Mouse (Mus musculus) midbrain, embryonic 12.5 days (tissue): ENCODE data around the gene Elavl1. TPM values are rescaled to one million over a fixed set of nuclear protein-coding genes. Genes with fewer than 3 reads are reported as not detected.

Experiments
- ATAC-seq: fragments of 200-750 bp; cut with Nextera tagmentation; 2 replicates; pipeline ENCODE4 v1.8.0; 2017; ENCODE audit warnings: low read depth, moderate TSS enrichment, moderate library complexity; ENCODE audit not compliant: low FRiP score
- H3K27ac ChIP-seq: fragments of 300-500 bp; sonication (generic); replicated peaks from 2 replicates; pipeline ENCODE4 v1.5.1; 2016; ENCODE audit warnings: mild to moderate bottlenecking
- H3K27me3 ChIP-seq: fragments of 300-500 bp; sonication (generic); 2 replicates; pipeline ENCODE4 v1.6.1; 2016; ENCODE audit warnings: mild to moderate bottlenecking
- H3K36me3 ChIP-seq: fragments of 300-500 bp; sonication (generic); 2 replicates; pipeline ENCODE4 v1.6.1; 2016
- H3K4me1 ChIP-seq: fragments of 300-500 bp; sonication (generic); 2 replicates; pipeline ENCODE4 v1.6.1; 2016
- H3K4me2 ChIP-seq: fragments of 300-500 bp; sonication (generic); replicated peaks from 2 replicates; pipeline ENCODE4 v1.6.1; 2016; ENCODE audit warnings: mild to moderate bottlenecking, moderate library complexity
- H3K4me3 ChIP-seq: fragments of 300-500 bp; sonication (generic); 2 replicates; pipeline ENCODE4 v1.5.1; 2016; ENCODE audit warnings: mild to moderate bottlenecking
- H3K9ac ChIP-seq: fragments of 300-500 bp; sonication (generic); replicated peaks from 2 replicates; pipeline ENCODE4 v1.6.1; 2016; ENCODE audit warnings: mild to moderate bottlenecking, moderate library complexity
- H3K9me3 ChIP-seq: fragments of 300-500 bp; sonication (generic); 2 replicates; pipeline ENCODE4 v1.6.1; 2016; ENCODE audit warnings: mild to moderate bottlenecking
- WGBS: fragments of 180-500 bp; shearing (Covaris S2); methylation state at CpG from one replicate; pipeline ENCODE4 v1.1.7; 2016; 5-methylcytosine and 5-hydroxymethylcytosine counted together
- polyA plus RNA-seq: library from polyadenylated mRNA; unstranded; fragments of >200 nt; fragmentation: Nextera tagmentation; extraction: Ambion mirVana; gene quantifications from 2 replicates; pipeline ENCODE4 v1.2.1, GENCODE M21; 2016

The Elavl1 gene
- polyA plus RNA-seq, 1 experiment from 2014 or later = 302 TPM

GRCm38 (mm10) chr8:4349335-4349734, 24.1 kb upstream of the Elavl1 start:
- H3K4me1 ChIP-seq = no peaks in the 10 kb centered on the region
- H3K9me3 ChIP-seq = no peaks in the 10 kb centered on the region
- no peak overlapping the region for H3K4me3 ChIP-seq
- H3K4me2 ChIP-seq = no peak overlapping the region
- no peak overlapping the region for H3K9ac ChIP-seq
- ATAC-seq = no peak
- H3K27me3 ChIP-seq = no peaks in the 10 kb centered on the region
- no peaks in the 10 kb centered on the region for H3K36me3 ChIP-seq
- WGBS = 54% methylated on average over 1 of the region's 1 CpGs
- no peak overlapping the region for H3K27ac ChIP-seq

- Histone ChIP-seq H3K4me1 (no peaks in the 10 kb centered on the region), H3K4me2 (no peak overlapping the region), H3K27ac (no peak overlapping the region), H3K36me3 (no peaks in the 10 kb centered on the region), H3K9me3 (no peaks in the 10 kb centered on the region), H3K27me3 (no peaks in the 10 kb centered on the region), H3K9ac (no peak overlapping the region), H3K4me3 (no peak overlapping the region)
- ATAC-seq = no peak
- WGBS = 39% methylated on average over 11 of the region's 12 CpGs
Observed at GRCm38 (mm10) chr8:4348275-4348674, 23.1 kb upstream of the Elavl1 start.

GRCm38 (mm10) chr8:4347661-4348060, 22.4 kb upstream of the Elavl1 start:
- no peak for ATAC-seq
- no peak overlapping the region for H3K9ac ChIP-seq
- no peaks in the 10 kb centered on the region for H3K36me3 ChIP-seq
- no peaks in the 10 kb centered on the region for H3K4me1 ChIP-seq
- no peak overlapping the region for H3K4me3 ChIP-seq
- no peak overlapping the region for H3K27ac ChIP-seq
- H3K4me2 ChIP-seq = no peak overlapping the region
- no peaks in the 10 kb centered on the region for H3K9me3 ChIP-seq
- H3K27me3 ChIP-seq = no peaks in the 10 kb centered on the region
- 53% methylated on average over 7 of the region's 7 CpGs for WGBS

GRCm38 (mm10) chr8:4340207-4340606, 15.0 kb upstream of the Elavl1 start:
- H3K9ac ChIP-seq = no peak overlapping the region
- no peaks in the 10 kb centered on the region for H3K4me1 ChIP-seq
- ATAC-seq = no peak
- H3K9me3 ChIP-seq = no peaks in the 10 kb centered on the region
- 88% methylated on average over 3 of the region's 3 CpGs for WGBS
- peaks cover 37% of the 10 kb centered on the region for H3K36me3 ChIP-seq
- no peak overlapping the region for H3K4me3 ChIP-seq
- H3K27ac ChIP-seq = no peak overlapping the region
- no peaks in the 10 kb centered on the region for H3K27me3 ChIP-seq
- H3K4me2 ChIP-seq = no peak overlapping the region

GRCm38 (mm10) chr8:4335678-4336077, 10.5 kb upstream of the Elavl1 start:
- no peaks in the 10 kb centered on the region for H3K27me3 ChIP-seq
- 97% methylated on average over 2 of the region's 2 CpGs for WGBS
- no peak overlapping the region for H3K4me3 ChIP-seq
- peaks cover 78% of the 10 kb centered on the region for H3K36me3 ChIP-seq
- no peak for ATAC-seq
- H3K9ac ChIP-seq = no peak overlapping the region
- H3K27ac ChIP-seq = no peak overlapping the region
- H3K4me1 ChIP-seq = no peaks in the 10 kb centered on the region
- H3K9me3 ChIP-seq = no peaks in the 10 kb centered on the region
- H3K4me2 ChIP-seq = no peak overlapping the region

DNA sequence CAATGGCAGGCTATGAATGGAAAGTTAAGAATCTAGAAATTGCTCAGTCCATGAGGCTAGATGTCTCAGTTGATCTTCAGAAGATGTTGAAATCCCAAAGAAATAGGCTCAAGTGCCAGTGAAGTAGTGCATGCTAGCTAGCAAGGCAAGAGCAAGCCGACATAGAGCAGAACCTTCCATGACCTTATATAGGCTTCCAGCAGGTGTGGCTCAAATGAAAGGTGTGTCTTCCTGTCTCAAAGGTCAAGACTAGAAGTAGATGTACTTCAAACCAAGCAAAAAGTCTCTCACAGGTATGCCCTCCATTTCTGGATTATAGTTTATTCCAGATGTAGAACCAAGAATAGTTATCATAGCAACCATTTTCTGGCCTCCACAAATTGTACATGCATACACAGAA, 8.8 kb upstream of the Elavl1 start:
- Histone ChIP-seq H3K27me3 (no peaks in the 10 kb centered on the region), H3K4me3 (no peak overlapping the region), H3K4me2 (no peak overlapping the region), H3K4me1 (no peaks in the 10 kb centered on the region), H3K9ac (no peak overlapping the region), H3K9me3 (no peaks in the 10 kb centered on the region), H3K27ac (no peak overlapping the region), H3K36me3 (peaks cover 90% of the 10 kb centered on the region)
- ATAC-seq = no peak
- WGBS = 97% methylated on average over 1 of the region's 1 CpGs

DNA sequence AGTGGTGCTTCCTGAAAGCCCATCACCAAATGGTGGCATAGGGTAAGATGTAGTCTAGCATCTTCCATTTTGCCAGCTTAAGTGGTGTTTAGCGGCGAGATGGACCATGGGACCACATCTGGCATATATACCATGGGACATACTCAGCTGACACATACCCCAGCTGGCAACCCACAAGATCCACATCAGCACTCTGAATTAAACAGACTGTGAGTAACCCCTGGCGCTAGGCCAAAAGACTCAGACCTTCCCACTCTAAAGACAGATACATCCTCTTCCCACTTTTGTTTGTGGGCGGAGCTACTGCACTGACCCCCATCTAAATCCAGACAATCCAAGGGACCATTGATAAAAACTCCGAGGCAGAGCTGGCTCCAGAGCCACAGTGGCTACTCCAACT, 3.8 kb upstream of the Elavl1 start:
- H3K27ac ChIP-seq = no peak overlapping the region
- 92% methylated on average over 5 of the region's 5 CpGs for WGBS
- H3K9me3 ChIP-seq = no peaks in the 10 kb centered on the region
- H3K36me3 ChIP-seq = peaks cover 62% of the 10 kb centered on the region
- H3K4me1 ChIP-seq = peaks cover 7% of the 10 kb centered on the region
- no peak overlapping the region for H3K4me2 ChIP-seq
- no peak overlapping the region for H3K4me3 ChIP-seq
- no peak overlapping the region for H3K9ac ChIP-seq
- ATAC-seq = no peak
- no peaks in the 10 kb centered on the region for H3K27me3 ChIP-seq

GRCm38 (mm10) chr8:4325751-4326036, 481 bp upstream of the Elavl1 start:
- WGBS = 45% methylated on average over 7 of the region's 7 CpGs
- no peak for ATAC-seq
- H3K27ac ChIP-seq = peak overlapping the region; percentile 89

GRCm38 (mm10) chr8:4324525-4324924, 688 bp downstream of the Elavl1 start:
- H3K4me2 ChIP-seq = peak overlapping the region; percentile 90
- peak; percentile 68 for ATAC-seq
- peaks cover 44% of the 10 kb centered on the region for H3K36me3 ChIP-seq
- peak overlapping the region; percentile 89 for H3K27ac ChIP-seq
- H3K9ac ChIP-seq = peak overlapping the region; percentile 99
- no peaks in the 10 kb centered on the region for H3K27me3 ChIP-seq
- peak overlapping the region; percentile 99 for H3K4me3 ChIP-seq
- peaks cover 27% of the 10 kb centered on the region for H3K4me1 ChIP-seq
- under 1% methylated on average over 42 of the region's 42 CpGs for WGBS
- H3K9me3 ChIP-seq = no peaks in the 10 kb centered on the region

More at GRCm38 (mm10) chr8:4325751-4326036, 481 bp upstream of the Elavl1 start:
- peak overlapping the region; percentile 90 for H3K4me2 ChIP-seq
- peaks cover 27% of the 10 kb centered on the region for H3K4me1 ChIP-seq
- no peaks in the 10 kb centered on the region for H3K27me3 ChIP-seq
- H3K9me3 ChIP-seq = no peaks in the 10 kb centered on the region
- H3K36me3 ChIP-seq = peaks cover 44% of the 10 kb centered on the region
- H3K9ac ChIP-seq = peak overlapping the region; percentile 99
- H3K4me3 ChIP-seq = peak overlapping the region; percentile 99

DNA sequence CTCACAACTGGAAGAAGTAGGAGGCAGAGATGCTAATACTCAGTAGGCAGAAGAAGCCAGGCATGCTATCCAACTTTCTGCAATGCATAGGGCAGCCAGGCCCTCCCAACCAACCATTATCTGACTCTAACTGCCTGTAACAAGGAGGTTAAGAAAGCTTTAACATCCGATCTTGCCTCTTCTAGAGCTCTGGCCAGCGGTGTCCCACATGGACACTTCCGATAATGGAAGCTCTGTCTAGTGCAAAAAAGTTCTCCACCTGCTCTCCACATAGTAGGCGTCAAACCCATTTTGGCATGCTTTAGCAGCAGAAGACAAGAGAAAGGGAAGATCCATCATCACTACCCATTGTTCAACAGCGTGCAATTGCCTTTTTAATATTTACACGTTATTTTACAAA, 1.3 kb downstream of the Elavl1 start:
- 7% methylated on average over 6 of the region's 6 CpGs for WGBS
- Histone ChIP-seq H3K27me3 (no peaks in the 10 kb centered on the region), H3K9ac (peak overlapping the region; percentile 99), H3K4me3 (peak overlapping the region; percentile 99), H3K4me1 (peaks cover 27% of the 10 kb centered on the region), H3K4me2 (peak overlapping the region; percentile 90), H3K9me3 (no peaks in the 10 kb centered on the region), H3K27ac (no peak overlapping the region; the same call in 1 of the 2 replicates), H3K36me3 (peaks cover 43% of the 10 kb centered on the region)
- ATAC-seq = no peak

- H3K4me3 ChIP-seq = peak overlapping the region; percentile 99; the same call in 1 of the 2 replicates
- ATAC-seq = no peak
- peaks cover 27% of the 10 kb centered on the region for H3K4me1 ChIP-seq
- H3K4me2 ChIP-seq = peak overlapping the region; percentile 90
- WGBS = 40% methylated on average over 2 of the region's 2 CpGs
- H3K9ac ChIP-seq = no peak overlapping the region
- peaks cover 29% of the 10 kb centered on the region for H3K36me3 ChIP-seq
- no peaks in the 10 kb centered on the region for H3K27me3 ChIP-seq
- no peaks in the 10 kb centered on the region for H3K9me3 ChIP-seq
- H3K27ac ChIP-seq = 0 out of 2 replicates have a peak overlapping the region, but pooled peaks have one; percentile 20
Observed at GRCm38 (mm10) chr8:4322470-4322869, 2.7 kb downstream of the Elavl1 start.

- Histone ChIP-seq H3K9ac (no peak overlapping the region), H3K27ac (no peak overlapping the region), H3K27me3 (no peaks in the 10 kb centered on the region), H3K4me1 (peaks cover 26% of the 10 kb centered on the region), H3K4me2 (no peak overlapping the region), H3K4me3 (no peak overlapping the region), H3K9me3 (no peaks in the 10 kb centered on the region), H3K36me3 (peaks cover 29% of the 10 kb centered on the region)
- no peak for ATAC-seq
- WGBS = 85% methylated on average over 2 of the region's 2 CpGs
Observed at GRCm38 (mm10) chr8:4321031-4321430, 4.2 kb downstream of the Elavl1 start.

- Histone ChIP-seq H3K4me3 (no peak overlapping the region), H3K27me3 (no peaks in the 10 kb centered on the region), H3K9ac (no peak overlapping the region), H3K4me2 (no peak overlapping the region), H3K36me3 (peaks cover 33% of the 10 kb centered on the region), H3K9me3 (no peaks in the 10 kb centered on the region), H3K4me1 (peaks cover 20% of the 10 kb centered on the region), H3K27ac (no peak overlapping the region)
- ATAC-seq = no peak
- WGBS = 100% methylated on average over 1 of the region's 1 CpGs
Observed at GRCm38 (mm10) chr8:4320404-4320803, 4.8 kb downstream of the Elavl1 start.
